Mouse (Mus musculus) midbrain, embryonic 14.5 days (tissue): ENCODE data around the gene Gm14190. TPM values are rescaled to one million over a fixed set of nuclear protein-coding genes. Genes with fewer than 3 reads are reported as not detected.

Source experiments
- polyA plus RNA-seq: library from polyadenylated mRNA; unstranded; fragments of >200 nt; fragmentation: Nextera tagmentation; extraction: Ambion mirVana; gene quantifications from 2 replicates; pipeline ENCODE4 v1.2.1, GENCODE M21; 2014

Gm14190 gene
- polyA plus RNA-seq, 1 experiment from 2014 or later: not detected

Other genes starting within 250 kb of the Gm14190 start
- 0.39 TPM in 1 of 2 replicates, not detected in the other for gene Krt23, start 197.6 kb downstream of the Gm14190 start, polyA plus RNA-seq
- not detected in 2 replicates for gene Krt39, start 169.4 kb downstream of the Gm14190 start, polyA plus RNA-seq
- not detected in 2 replicates for gene Krt40, start 147.6 kb downstream of the Gm14190 start, polyA plus RNA-seq
- not detected in 2 replicates for gene Krtap3-3, start 139.9 kb downstream of the Gm14190 start, polyA plus RNA-seq
- not detected in 2 replicates for gene Krtap3-2, start 133.9 kb downstream of the Gm14190 start, polyA plus RNA-seq
- not detected in 2 replicates for gene Gm11939, start 131.3 kb downstream of the Gm14190 start, polyA plus RNA-seq
- not detected in 2 replicates for gene Krtap3-1, start 124.1 kb downstream of the Gm14190 start, polyA plus RNA-seq
- not detected in 2 replicates for gene Krtap1-5, start 109.7 kb downstream of the Gm14190 start, polyA plus RNA-seq
- gene Krtap1-4, start 107.1 kb downstream of the Gm14190 start, polyA plus RNA-seq: not detected in 2 replicates
- gene Krtap1-3, start 99.4 kb downstream of the Gm14190 start, polyA plus RNA-seq: not detected in 2 replicates
- gene Krtap9-3, start 92.6 kb downstream of the Gm14190 start, polyA plus RNA-seq: not detected in 2 replicates
- not detected in 2 replicates for gene Gm11938, start 87.4 kb downstream of the Gm14190 start, polyA plus RNA-seq
- gene Gm11937, start 80.6 kb downstream of the Gm14190 start, polyA plus RNA-seq: not detected in 2 replicates
- not detected in 2 replicates for gene Krtap2-4, start 75.9 kb downstream of the Gm14190 start, polyA plus RNA-seq
- not detected in 2 replicates for gene Gm11562, start 70.3 kb downstream of the Gm14190 start, polyA plus RNA-seq
- gene Krtap4-1, start 62.5 kb downstream of the Gm14190 start, polyA plus RNA-seq: not detected in 2 replicates
- gene Krtap4-2, start 55.7 kb downstream of the Gm14190 start, polyA plus RNA-seq: not detected in 2 replicates
- not detected in 2 replicates for gene Krtap4-7, start 46.7 kb downstream of the Gm14190 start, polyA plus RNA-seq
- gene Gm11555, start 40.5 kb downstream of the Gm14190 start, polyA plus RNA-seq: not detected in 2 replicates
- gene Gm11563, start 31.8 kb downstream of the Gm14190 start, polyA plus RNA-seq: not detected in 2 replicates
- not detected in 2 replicates for gene Krtap4-6, start 24.8 kb downstream of the Gm14190 start, polyA plus RNA-seq
- not detected in 2 replicates for gene Gm14180, start 43.5 kb upstream of the Gm14190 start, polyA plus RNA-seq
- gene Gm11595, start 82.2 kb upstream of the Gm14190 start, polyA plus RNA-seq: not detected in 2 replicates
- gene Krtap4-8, start 90.0 kb upstream of the Gm14190 start, polyA plus RNA-seq: not detected in 2 replicates
- gene Krtap4-9, start 94.5 kb upstream of the Gm14190 start, polyA plus RNA-seq: not detected in 2 replicates
- not detected in 2 replicates for gene Gm11596, start 102.7 kb upstream of the Gm14190 start, polyA plus RNA-seq
- not detected in 2 replicates for gene Gm11569, start 108.2 kb upstream of the Gm14190 start, polyA plus RNA-seq
- gene Gm11554, start 113.7 kb upstream of the Gm14190 start, polyA plus RNA-seq: not detected in 2 replicates
- gene Krtap4-13, start 119.2 kb upstream of the Gm14190 start, polyA plus RNA-seq: not detected in 2 replicates
- gene Gm11564, start 124.9 kb upstream of the Gm14190 start, polyA plus RNA-seq: not detected in 2 replicates
- gene 2300003K06Rik, start 147.3 kb upstream of the Gm14190 start, polyA plus RNA-seq: not detected in 2 replicates
- not detected in 2 replicates for gene Krtap4-16, start 160.9 kb upstream of the Gm14190 start, polyA plus RNA-seq
- gene Gm11568, start 167.2 kb upstream of the Gm14190 start, polyA plus RNA-seq: not detected in 2 replicates
- gene Gm11559, start 173.7 kb upstream of the Gm14190 start, polyA plus RNA-seq: not detected in 2 replicates
- gene Krtap9-1, start 182.6 kb upstream of the Gm14190 start, polyA plus RNA-seq: not detected in 2 replicates
- not detected in 2 replicates for gene Gm11567, start 188.4 kb upstream of the Gm14190 start, polyA plus RNA-seq
- not detected in 2 replicates for gene Krtap31-1, start 217.2 kb upstream of the Gm14190 start, polyA plus RNA-seq
- not detected in 2 replicates for gene Gm11565, start 224.0 kb upstream of the Gm14190 start, polyA plus RNA-seq
- gene Krtap31-2, start 245.6 kb upstream of the Gm14190 start, polyA plus RNA-seq: not detected in 2 replicates